Mouse (Mus musculus): ENCODE measurements around the gene Mtch1.
"Not testable (repeated sequence)": the region's sequence is repeated elsewhere in the genome, so short reads cannot be mapped to it uniquely, and the experiment has no call there.

Mtch1 gene

DNA sequence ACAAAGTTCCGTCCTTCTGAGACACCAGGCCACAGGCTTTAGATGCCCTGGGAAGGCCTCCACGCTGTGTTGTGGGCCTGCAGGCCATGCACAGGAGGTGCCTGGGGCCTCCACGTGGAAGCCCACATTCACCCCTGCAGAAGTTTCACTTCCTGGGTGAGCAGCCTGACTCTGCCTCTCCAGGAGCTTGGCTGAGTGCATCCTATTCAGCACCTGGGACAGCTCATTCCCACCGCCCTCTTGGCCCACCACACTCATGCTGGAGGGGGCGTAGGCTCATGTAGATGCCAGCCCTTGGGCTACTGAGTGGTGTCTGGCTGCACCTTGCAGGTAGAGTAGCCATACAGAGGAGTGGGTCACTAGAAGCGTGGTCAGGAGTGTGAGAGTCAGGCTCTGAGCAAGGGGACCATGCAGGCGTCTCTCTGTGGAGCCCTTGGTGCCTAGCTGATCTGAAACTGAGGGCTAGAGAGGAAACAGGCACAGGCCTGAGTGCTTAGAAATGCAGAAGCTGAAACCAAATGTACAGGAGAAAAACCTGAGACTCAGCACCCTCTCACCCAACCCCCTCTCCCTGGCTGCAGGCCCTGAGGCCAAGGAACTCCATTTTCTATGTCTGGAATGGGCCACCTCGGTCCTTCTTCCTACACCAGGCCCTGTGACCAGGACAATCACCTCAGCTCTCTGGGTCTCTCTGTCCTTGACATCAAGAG lies 14.4 kb upstream of the Mtch1 start:
- peak; percentile 42 for DNase-seq (ENCODE audit: low read depth)

DNA sequence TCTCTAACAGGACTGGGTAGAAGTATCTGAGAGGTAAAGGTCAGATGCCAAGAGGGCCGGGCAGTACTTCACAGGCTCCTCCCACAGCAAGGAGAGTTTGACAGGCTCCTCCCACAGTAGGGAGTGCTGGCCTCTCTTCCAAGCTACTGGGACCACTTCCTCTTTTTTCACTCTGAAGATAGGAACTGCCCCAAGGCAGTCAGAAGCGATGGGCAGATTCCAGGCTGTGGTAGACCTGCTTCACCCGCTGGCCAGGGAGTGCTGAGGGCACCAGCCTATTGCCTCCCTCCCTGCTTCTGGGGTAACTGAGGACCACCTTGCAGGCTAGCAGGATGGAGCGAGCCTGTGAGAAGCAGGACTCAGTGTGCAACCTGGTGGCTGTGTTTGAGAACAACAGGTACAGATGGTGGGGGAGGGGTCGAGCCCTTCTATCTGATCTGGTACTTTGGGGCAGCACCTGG lies 13.1 kb upstream of the Mtch1 start, which contains the start of gene Fgd2:
Gene Fgd2 (plus strand): TSS at position 154 of the 461 bp plus-strand sequence.
- peak; percentile 86 for DNase-seq (ENCODE audit: low read depth)

DNA sequence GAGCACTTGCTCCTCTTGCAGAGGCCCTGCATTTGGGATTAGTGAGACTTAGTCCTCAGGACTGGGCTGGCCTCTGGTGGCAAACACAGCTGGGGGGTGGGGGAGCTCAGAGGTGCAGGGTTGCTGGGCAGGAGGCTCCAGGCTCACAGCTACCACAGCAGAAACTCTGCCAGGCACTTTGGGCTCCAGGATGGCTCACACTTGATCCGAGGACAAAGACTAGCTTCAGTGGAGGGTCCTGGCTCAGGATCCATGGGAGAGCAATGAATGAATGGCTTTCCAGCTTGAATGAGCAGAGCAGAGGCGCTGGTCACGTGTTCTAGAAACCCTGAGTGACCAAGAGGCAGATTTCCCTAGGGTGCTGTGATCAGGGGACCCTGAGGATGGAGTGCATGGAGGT lies 11.2 kb upstream of the Mtch1 start:
- no peak for DNase-seq (ENCODE audit: low read depth)

DNA sequence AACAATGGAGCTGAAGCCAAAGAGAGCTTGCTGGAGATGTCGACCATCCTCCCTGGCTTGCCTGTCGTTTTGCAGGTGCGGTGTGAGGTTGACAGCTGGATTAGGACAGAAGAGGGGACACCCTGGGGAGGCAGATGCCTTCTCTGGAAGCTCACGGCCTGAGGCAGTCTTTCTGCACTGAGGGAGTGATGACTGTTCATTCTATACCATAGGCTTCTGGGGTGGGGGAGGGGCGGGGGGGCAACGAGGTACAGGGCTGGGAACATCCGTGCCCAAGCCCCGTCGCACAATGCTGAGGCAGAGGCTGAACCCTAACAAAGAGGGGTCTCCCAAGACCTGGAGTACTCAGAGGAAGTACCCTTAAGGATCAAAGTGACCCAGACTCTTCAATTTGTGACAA lies 9.1 kb upstream of the Mtch1 start:
- DNase-seq (ENCODE audit: low read depth): no peak

DNA sequence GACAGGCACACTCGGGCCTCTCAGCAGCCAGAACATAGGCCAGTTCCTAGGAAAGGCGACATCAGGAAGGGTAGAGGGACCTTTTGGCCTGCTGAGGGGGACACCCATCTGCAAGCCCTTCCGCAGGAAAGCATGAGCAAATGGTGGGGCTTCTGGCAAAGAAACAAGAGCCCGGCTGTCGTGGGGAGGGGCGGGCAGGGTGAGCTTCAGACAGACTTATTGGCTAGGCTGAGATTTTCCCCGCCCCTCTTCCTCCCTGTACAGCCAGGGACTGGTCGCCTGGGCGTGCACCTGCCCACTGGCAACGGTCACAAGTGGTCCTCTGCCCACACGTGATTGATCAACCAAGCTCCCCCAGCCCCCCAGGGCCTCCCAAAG lies 8.7 kb upstream of the Mtch1 start:
- DNase-seq (ENCODE audit: low read depth): peak; percentile 92

DNA sequence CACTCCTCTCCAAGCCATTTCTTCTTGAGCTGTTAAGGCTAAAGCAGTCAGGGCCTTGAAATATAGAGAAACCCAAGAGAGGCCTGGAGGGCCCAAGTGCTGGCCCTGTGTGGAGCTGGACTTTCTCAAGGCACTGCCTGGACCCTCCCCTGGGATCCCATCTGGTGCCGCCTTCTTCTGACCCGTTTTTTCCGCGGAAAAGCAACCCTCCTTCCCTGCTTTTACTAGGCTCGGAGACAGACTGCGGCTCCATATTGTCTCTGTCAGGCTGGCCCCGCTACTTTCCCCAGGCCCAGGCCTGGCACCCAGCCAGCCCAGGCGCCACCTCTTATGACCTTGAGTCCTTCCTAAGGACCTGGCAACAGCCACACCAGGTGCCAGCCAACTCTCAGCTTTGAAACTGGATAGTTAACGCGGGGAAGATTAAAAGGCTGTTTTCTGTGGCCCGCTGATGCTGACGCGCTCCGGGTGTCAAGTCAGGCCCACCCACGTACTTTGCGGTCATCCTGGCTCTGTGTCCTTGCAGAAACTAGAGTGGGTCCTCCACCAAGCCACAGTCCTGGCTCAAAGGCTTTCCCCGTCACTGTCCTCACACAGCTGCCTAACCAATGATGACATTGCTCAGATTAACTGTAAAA lies 8.2 kb upstream of the Mtch1 start:
- DNase-seq (ENCODE audit: low read depth): peak; percentile 74

DNA sequence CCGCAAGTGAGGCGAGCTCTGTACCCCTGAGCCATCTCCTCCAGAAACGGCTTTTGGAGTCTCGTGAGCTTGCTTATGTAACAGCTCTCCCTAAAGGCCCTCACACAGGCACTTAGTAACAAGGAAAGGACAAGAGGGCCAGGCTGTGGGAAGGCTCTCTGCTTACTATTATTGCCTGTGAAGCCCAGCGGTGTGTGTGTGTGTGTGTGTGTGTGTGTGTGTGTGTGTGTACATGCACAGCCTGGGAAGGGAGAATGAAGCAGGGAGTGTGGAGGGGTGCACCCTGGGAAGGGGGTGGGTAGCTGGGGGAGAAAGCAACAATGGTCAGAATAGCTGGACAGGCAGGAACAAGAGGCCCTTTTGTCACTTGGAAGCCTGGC lies 7.7 kb upstream of the Mtch1 start:
- peak; percentile 29 for DNase-seq (ENCODE audit: low read depth)

DNA sequence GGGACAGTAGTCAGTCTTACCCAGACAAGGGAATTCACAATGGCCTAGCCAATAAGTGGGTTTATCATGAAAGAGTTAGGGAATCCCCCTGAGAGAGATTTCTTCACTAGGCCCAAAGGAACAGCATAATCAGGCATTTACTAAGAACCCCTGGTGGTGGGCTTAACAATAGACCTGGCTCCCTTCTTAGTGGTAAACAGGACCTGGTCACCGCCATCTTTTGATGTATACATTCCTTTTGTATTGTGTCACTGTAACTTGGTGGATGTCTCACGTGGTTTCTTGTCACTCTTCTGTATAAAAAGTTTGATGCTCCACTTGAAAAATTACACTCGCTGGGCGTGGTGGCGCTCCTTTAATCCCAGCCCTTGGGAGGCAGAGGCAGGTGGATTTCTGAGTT lies 3.3 kb upstream of the Mtch1 start:
- DNase-seq (ENCODE audit: low read depth): not testable (repeated sequence)

DNA sequence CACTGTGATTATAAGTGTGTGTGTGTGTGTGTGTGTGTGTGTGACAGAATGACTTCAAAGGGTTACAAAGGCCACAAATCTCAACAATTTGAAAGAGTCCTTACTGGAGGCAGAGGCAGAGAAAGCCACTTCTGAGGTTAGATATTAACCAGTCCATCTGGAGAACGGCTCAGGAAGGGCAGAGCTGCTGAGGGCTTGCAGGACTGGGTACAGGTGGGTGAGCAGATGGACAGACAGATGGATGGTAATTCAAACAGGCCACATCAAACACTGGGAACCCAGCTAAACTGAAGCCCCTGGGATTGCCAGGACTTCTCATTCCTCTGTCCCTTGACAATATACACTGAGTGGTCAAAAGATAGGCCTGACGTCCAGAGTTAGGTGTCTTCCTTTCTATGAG lies 1.3 kb upstream of the Mtch1 start:
- no peak for DNase-seq (ENCODE audit: low read depth)

DNA sequence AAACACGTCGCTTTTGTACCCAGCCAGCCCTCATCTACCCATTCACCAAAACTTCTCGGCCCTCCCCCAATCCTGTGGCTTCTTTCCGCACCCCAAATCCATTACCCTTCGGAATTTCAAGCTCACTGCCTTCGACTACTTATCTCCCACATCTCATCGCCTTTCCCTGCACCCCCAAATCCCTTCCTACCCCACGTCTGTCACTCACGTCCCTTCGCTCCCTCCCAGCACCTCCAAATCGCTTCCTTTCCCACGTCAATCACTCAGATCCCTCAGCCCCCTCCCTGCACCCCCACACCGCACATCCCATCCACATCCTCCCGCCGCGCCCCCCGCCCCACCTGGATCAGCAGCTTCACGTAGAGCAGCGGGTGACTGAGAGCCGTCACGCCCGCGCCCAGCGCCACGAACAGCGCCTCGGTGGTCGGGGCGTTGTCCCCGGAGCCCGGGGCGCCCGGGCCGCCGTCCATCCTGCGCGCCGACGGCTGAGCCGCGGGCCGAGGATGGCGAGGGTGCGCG lies 549 bp downstream of the Mtch1 start:
- DNase-seq (ENCODE audit: low read depth): peak; percentile 43

DNA sequence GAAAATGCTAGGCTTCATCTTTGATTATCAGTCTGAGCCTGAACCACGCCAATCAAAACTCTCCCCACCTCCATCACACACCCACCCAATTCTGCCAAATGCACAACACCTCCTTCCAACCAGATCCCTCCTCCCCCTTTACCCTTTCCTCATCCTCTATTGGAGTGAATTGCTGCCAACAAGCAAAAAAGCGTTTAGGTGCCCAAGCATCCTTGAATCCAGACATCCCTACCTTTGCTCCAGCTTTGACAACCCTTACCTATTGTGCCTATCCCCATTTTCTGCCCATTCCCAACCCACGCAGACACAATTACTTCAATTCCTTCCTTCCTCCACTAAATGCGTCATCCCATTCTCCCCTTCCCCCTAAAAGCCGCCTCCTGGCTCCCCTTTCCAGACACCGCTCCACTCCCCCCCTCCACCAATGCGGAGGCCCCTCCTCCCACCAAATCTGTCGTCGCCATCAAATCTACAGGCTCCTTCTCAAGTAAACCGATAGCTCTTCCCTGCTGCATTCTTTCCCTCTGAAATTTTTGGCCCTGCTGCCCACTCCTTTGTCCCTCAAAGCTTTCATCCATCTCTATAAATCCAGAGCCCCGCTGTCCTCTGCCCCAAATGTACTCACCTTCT lies 1.1 kb downstream of the Mtch1 start:
- DNase-seq (ENCODE audit: low read depth): no peak

DNA sequence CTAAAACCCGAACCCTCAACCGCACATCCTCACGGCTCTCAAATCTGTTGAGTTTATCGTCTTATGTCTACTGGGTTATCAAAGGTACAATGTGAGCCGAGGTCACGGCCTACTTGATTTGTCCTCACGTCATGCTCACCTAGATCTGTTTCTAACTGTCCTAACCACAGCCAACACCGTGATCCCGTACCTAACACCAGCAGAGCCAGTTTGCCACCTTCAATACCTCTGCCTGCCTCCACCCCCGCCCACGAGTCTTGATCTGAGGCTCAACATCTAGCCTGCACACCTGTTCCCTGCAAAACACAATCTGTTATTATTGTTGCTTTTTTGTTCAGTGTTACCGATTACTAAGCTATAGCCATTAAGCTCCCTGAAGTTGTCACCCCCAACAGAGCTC lies 2.5 kb downstream of the Mtch1 start:
- DNase-seq (ENCODE audit: low read depth): no peak

DNA sequence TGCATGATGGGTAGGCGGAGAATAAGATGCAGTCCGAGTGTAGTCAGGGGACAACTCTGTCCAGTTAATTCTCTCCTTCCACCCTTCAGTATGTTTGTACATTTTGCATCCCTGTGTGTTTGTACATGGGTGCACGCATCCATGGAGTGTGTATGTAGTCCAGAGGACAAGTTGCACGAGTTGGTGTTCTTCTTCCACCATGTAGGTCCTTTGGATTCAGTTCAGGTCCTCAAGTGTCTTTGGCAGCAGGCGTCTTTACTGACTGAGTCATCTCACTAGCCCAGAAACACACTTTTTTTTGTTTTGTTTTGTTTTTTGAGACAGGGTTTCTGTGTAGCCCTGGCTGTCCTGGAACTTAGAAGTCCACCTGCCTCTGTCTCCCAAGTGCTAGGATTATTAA lies 4.5 kb downstream of the Mtch1 start:
- no peak for DNase-seq (ENCODE audit: low read depth)

DNA sequence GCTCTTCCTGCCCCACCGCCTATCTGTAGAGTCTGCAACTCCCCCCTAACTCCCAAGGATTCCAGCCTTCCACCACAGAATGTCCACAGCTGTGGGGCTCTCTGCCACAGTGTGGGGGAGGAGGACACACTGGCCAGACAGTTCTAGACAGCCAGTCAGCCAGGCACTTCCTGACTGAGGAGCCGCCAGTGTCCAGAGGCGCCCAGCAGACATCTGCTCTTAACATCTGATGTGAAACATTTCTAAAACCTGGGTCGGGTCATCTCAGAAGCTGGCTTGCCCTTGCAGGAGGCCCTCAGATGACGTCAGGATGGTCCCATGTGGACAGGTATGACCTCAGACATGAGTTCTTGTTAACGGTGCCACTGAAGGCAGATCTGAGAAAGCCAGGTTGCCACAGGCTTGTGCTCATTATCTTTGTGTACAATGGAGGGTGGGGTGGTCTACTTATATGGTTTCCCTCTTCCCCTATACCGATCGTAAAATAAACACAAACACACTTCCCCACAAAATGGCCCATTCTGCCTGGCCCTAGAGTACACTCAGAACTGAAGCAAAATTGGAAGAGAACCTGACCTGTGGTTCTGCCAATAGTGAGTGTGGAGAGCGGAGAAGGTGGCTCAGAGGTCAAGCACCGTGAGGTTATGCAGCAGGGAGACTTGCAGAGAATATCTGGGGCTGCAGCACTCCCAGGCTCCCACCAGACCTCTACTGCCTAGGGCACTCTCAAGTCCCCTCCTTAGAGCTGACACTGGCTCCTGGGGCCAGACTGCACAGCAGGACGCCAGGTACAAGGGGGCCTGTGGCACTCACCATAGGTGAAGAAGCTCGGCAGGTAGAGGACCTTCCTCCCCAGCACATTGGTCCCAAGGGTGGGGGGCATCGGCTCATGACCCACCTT lies 5.5 kb downstream of the Mtch1 start:
- peak; percentile 33 for DNase-seq (ENCODE audit: low read depth)

DNA sequence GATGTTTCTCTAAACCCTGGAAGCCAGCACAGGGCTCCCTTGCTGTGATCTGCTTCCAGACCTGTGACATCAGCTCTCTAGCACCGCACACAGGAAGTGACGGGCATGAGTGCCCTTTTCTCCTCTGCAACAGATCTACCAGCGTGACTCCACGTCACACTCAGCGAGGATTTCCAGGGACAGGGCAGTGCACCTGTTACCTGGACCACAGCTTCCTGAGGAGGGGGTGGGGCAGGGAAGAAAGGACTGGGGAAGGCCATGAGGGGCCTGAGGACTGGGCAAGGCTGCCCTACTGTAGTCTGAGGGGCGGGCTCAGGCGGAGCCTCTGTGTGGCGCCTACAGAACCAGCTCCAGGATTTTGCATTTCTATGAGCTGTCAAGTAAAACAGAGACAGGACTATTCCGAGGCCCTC lies 6.1 kb downstream of the Mtch1 start:
- DNase-seq (ENCODE audit: low read depth): peak; percentile 41

DNA sequence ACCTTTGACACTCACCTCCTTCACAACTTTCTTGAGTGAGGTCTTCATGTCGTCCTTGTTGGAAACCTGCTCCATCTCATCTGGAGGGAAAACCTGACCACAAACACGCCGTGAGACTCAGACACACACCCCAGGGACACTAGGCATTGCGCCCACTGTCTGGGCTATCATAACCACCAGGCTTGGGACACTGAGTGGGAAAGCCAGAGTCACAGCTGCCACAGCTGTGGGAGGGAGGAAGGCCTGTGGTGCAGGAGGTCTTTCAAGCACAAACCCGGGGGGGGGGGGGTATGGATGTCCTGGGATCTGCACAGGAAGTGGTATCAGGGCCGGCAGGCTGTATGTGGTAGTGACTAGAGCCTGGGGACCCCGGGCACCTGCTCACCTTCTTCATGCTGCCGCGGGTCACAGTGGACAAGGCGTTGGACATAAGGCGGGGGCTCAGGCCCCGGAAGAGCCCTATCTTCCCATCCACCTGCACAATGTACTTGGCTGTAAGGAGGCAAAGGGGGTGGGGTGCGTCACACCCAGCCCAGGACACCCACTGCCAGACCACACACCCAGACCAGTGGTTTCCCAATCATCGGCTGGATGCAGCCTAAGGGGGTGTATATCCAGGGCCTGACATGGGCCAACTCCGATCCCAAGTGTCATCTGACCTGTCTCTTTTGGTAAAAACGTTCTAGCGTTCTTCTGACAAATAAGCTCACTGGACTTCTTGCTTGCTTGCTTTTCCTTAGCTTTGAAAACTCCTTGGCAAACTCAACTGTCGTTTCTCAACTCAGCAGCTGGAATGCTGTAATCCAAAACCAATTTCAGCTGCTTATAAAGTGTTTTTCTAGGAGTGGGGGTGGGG lies 7.1 kb downstream of the Mtch1 start:
- no peak for DNase-seq (ENCODE audit: low read depth)

DNA sequence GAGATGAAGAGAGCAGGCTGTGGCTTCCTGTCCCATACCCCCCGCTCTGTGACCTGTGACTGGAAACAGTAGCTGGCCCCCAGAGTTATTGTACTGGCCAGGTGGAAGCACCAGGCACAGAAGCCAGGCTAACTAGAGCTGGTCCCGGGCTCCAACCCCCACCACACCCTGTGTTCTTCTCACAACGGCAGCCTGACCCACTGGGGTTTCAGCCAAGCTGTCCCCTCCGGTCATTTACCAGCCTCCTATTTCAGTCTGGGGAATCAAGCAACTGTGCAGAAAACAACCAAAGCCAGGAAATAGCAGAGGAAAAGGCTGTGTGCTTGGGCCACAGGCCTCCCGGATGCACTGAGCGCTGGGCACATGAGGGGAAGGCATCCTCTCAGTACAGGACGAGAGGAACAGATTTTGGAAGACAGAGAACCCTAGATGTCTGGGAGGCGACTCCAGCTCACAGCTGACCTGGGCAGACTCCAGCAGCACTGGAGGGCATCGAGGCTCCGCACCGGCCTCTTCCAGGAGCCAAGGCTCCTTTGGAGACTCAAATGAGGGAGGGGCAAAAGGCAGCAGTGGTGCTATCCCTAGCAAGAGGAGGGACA lies 8.5 kb downstream of the Mtch1 start:
- no peak for DNase-seq (ENCODE audit: low read depth)

DNA sequence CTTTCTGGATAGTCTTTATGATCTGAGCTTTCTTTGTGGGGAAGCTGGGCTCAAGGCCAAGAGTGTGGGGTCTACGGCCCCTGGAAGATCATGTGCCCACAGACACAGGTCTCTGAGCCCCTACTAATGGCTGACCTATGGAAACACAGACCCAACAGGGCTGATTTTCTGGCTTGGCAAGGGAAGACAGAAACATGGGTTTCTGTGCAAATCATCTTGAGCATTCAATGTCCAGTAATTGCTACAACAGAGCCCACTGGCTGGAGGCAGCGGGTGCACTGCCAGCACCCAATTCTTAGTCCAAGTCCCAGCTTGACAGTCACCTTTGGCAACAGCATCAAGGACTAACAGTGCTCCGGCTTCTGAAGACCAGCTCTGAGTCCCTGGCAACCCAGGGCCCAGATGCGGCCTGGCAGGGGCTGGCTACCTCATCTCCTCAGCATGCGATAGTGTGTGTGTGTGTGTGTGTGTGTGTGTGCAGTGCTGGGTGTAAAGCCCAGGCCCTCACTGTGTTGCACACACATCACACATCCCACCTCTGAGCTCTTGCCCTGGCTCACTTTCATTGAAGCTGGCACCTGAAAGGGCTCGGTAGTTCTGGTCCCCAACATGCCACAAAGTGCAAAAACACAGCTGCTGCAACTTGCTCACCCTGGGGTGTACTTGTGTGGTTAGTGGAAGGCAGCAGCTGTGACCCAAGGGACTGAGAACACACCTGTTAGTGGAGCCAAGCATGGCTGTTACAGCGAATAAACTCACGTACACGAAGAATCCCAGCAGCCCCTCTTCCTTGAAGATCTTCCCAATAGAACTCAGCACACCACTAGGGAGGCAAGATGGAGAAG lies 9.5 kb downstream of the Mtch1 start:
- no peak for DNase-seq (ENCODE audit: low read depth)

DNA sequence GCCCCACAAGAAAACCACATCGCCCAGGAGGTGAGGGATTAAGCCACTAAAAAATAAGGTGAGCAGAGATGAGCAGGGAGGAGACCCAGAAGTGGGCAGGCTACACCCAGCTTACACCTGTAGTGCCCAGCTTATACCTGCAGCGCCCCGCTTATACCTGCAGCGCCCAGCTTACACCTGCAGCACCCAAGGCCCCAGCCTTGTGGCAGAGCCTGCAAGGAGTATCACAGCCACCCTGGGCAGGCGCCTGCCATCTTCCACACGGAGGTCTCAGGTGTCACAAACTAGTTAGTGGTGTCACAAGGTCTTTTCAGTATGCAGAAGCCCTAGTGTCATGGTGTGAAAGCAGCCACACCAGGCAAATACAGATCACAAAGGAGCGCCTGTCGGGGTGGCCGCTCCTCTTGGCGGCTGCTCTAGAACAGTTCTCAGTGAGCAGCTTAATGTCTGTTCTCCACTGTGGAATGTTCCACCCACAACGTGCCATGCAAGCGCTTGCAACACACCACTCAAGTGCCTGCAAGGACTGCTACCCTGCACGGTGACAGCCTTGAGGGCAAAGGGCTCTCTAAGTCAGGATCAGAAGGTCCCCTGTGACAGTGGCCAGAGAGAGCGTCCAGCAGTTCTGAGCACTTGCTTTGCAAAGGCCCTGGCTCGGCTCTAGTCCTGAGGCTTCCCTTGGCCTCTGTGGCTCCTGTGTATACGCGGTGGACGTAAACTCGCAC lies 11.3 kb downstream of the Mtch1 start:
- no peak for DNase-seq (ENCODE audit: low read depth)

All from 416B (cell line).